Mouse (Mus musculus) telencephalon, adult 2 months (tissue): ENCODE data around the gene S1pr1.

Experiments used
- DNase-seq: peaks from one replicate; pipeline ENCODE4 v3.0.0-alpha.2; 2011; ENCODE audit warnings: low read depth, low spot score

Gene S1pr1

DNA sequence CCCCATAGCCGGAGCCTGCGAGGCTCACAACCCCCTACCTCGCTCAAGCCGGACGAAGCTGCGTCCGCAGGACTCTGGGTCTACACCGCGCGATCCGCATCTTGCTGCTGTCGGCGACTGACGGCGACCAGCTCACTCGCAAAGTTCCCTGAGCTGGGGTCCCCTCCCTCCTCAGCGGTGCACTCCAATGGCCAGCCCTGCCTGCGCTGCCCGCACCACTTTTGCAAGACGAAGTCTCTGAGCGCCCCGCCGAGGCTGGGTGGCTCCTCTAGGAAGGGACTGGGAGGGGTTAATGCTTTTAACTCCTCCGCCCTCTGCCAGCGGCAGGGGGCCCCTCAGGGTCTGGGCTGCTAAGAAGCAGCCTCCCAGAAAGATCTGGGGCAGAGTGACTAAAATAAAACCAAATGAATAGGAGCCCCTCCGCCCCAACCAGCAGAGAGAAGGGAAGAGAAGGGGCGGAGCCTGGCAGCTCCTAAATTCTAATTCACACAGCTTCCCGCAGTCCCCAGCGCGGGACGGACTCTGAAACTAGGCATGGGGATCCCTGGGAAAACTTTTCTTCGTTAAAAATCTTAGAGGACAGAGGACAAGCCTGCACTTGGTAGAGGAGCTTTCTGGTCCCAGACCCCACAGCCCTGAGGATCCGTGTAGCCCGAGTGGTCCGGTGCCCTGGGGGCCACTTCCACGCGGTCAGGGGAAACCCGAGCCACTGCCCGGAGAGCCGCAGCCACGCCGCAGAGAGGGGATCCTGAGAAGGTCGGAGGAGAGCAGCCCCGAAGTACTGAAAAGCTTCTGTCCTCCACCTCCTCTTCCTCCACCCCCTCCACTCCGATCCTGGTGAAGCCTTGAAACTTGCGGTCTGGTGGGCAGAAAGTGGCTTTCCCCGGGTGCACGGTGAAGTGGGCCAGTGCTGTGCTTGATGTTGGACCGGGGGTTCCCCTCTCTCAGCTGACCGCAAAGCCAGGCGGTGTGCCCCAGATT, at the start of gene S1pr1:
S1pr1 (minus strand) TSS at position 402 of the 981 bp plus-strand sequence.
- no peak for DNase-seq

DNA sequence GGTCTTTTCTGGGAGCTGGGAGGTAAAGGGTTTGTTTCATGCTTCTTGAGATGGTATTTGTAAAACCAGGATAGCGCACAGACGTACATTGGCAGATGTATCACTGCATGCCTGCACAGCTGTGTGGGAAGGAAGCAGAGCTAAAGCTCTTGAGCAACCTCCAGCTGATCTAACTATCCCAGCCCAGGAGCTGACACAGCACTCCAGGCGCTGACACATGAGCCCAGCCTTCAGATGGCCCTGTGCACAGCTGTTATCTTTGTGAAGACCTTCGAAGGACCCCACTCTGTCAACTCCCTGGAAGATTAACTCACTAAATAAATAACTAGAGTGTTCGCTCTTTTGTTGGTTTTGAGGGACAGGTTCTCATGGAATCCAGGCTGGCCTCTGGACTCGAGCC, 48.4 kb upstream of the S1pr1 start:
- DNase-seq: no peak

DNA sequence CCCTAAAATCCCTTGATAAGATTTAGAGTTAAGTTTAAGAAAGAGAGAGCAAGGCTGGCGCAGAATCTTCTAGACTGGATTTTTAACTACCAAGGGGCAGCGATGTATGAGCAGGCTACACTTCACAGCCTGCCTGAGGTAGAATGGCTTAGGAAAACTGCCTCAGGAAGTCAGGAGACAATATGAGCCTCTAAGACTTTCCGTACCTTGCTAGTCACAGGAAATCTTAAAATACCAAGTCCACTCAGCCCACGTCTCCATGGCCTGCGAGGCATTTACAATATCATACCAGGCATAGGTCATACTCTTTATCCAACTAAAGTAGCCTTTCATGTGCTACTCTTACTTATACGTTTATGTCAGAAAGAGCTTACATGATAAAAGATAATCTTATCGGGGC, 48.0 kb upstream of the S1pr1 start:
- DNase-seq: no peak

DNA sequence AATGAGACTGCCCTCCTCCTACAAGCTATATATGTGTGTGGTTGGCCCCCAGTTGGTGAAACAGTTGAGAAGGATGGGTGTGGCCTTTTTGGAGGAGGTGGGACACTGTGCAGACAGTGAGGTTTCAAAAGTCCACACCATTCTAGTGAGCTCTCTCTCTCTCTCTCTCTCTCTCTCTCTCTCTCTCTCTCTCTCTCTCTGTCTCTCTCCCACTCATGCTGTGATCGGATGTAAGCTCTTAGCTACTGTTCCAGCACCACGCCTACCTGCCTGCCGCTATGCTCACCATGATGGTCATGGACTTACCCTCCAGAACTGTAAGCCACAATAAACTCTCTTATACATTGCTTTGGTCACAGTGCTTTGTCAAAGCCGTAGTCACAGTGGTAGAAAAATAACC, 44.8 kb upstream of the S1pr1 start:
- no peak for DNase-seq

DNA sequence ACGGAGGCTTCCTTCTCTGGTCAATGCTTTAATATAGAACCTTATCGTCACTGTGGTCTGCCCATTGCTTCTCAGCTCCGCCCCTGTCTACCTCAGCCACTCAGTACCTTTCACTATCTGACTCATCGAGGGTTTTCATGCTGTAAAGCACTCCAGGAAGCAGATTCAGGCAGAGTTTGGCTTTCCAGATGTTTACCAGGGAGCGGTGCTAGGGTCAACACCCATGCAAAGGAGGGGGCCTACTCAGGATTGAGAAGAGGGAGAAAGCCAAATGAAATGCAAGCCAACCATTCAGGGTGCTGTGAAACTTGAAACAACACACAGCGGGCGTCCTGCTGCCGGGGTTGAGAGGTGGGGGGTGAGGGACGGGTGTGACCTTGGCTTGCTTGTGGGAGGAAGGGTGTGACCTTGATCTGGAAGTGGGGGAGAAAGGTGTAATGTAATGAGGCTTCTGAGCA, 43.6 kb upstream of the S1pr1 start:
- no peak for DNase-seq

DNA sequence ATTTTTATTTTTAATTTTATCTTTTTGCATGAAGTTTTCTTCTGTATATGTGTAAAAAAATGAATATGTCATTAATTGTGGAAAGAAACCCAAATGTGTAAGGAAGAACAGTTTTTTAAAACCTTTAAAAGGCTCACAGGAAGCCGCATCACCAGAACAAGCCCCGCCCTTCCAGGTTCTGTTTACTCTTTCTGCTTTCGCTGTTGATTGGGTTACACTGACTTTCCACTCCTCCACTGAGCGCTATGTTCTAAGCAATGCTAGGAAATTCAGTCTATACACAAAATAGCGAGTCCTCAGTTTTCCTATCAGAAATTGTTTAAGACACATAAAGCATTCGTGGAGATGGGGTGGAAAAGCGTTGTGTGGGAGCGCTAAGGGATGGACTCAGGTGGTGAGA, 39.6 kb upstream of the S1pr1 start:
- DNase-seq: no peak

DNA sequence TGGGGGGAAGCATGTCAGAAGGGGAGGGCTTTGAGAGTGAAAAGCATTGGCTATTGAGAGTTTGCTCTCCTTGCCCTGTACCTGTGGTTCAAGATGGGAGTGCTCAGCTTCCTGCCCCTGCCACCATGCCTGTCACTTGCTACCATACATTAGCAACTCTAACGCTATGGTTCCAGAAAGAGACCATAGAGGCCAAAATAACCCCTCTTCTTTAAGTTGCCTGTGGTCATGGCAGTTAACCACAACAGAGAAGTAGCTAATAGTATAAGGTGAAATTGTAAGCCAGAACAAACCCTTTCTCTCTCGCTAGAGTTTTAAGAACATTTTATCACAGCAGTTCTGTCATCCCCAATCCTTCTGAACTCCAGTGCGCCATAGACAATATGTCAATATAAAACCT, 35.5 kb upstream of the S1pr1 start:
- DNase-seq: no peak

DNA sequence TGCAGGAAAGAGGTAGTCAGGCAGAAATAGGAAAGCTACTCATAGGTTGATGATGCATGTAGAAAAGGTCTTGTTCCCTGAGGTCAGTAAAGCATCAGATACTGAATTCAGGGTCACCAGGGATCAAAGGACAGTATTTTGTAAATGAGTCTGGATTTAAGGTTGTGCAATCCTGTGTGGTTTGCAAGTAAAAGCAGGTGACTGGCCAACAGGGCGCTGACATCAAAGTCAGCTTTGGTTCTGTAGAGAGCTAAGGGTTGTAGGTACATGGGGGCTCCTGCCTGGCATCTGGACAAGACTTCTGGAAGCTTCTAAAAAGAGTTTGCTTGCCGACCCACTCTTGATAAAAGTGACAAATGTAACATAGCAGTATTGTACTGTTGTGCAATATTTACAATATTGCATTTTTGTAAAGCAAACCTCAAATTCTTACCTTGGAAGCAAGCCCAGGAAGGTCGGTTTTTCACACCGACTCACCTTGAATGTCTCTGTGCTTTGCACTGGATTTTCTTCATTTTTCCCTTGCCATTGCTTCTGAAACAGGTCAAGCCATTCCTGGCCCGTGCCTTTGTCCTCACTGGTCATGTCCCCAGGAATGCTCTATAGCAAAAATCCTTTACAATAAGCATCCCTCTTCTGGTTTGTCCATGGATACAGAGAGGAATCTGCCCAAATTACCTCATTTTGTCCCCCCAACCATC, 33.6 kb upstream of the S1pr1 start:
- DNase-seq: no peak

DNA sequence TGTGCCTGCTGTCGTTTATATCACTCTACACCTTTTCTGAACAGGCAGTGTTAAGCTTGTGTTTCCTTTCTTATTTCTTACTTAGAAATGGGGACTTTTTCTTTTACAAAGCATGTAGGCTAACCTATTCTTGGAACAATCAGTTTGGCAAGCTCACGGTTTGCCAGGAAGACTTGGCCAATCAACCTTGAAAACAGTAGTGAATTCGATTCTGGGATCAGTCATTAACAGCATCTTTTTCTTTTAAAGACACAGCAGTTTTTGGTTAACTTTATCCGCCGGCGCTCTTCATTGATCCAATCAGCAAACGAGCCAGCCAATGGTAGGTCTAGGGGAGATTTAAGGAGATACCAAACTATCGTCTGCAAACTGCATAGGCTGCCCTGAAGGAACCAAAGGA, 31.6 kb upstream of the S1pr1 start:
- DNase-seq: no peak

DNA sequence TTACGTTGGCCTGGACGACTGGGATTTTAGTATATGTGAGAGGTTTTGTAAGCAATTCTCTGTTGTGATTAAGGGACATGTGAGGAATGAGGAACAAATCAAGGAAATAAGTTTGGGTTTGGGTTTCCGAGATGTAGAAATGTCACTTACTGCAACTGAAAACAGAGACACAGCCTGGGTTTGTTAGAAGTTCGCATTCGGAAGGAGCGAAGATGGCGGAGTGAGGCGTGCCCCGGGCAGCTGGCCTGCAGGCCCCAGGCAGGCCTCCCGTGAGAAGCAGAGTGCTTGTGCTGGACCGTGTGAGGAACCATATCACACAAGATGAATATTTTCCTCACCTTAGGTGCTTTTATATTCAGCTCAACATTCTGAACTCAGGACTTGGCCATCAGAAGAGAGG, 30.2 kb upstream of the S1pr1 start:
- no peak for DNase-seq

DNA sequence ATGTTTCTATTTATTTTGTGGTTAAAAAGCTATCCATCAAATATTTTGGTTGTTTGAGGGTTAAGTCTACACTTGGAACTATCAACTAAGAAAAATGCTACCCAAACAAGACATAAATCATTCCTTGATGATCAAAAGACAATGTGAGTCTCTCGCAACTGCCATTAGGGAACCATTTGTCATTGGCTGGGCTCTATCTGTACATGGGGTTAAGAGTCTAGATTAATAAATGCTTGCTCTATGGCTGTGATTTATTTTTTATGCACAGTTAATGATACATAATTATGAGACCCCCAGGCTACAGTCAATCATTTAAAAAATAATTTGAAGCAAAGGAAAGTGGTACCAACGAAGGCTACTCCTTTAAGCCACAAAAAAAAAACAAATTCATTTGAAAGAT, 23.7 kb upstream of the S1pr1 start:
- DNase-seq: no peak

DNA sequence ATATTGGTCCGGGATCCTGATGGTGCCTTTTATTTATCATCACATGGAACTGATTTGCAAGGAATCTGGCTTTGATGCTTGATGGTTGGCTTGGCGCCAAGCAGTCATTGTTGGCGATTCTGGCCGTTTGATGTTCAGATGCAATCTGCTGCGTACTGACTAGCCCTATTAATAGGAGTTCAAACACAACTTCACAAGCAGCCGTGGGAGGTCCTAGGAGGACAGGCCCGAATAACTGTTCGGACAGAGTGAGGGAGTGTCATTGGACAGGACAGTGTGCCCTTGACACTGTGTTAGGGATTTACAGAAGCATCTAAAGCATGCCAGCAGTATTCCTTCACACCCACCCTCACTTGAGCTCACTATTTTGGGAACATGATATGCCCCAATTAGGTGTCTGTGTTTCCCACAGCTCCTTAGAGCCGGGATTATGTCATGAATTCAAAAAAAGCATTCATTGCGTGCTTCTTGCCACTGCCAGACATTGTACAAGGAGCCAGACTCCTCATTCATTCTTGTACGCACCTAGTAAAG, 23.0 kb upstream of the S1pr1 start:
- DNase-seq: peak; percentile 11

DNA sequence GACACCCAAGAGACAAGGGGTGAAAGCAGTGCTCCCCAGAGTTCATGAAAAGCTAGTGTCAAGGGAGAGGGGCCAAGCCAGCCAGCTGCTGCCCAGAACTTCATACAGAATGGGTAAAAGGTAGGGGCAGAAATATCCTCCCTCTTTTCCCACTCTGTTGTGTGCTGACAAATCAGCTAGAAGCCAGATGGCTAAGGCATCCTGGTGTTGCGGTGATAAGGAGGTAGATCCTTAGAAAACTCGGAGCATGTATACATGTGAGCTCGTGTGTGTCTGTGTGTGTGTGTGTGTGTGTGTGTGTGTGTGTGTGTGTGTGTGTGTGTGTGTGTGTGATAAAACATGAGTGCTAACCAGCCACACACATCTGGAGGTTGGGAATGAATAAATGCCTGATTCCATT, 20.7 kb upstream of the S1pr1 start:
- no peak for DNase-seq

DNA sequence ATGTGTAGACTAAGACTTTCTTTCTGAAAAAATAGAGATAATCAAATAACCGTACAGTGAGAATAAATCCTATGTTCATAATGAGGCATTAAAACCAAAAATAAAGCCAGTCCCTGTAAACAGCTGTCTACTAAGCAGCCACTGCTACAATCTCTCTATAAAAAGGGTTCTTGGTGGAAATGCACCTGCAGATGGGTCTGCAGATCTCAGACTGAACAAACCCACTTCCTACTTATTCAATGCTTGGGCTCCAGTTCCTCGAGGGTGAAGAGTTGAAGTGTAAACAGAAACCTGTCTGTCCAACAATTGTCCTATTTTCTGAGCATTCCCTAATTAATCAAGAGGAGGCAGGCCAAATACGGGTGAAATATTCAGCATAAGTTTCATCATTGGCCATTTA, 20.0 kb upstream of the S1pr1 start:
- DNase-seq: no peak

DNA sequence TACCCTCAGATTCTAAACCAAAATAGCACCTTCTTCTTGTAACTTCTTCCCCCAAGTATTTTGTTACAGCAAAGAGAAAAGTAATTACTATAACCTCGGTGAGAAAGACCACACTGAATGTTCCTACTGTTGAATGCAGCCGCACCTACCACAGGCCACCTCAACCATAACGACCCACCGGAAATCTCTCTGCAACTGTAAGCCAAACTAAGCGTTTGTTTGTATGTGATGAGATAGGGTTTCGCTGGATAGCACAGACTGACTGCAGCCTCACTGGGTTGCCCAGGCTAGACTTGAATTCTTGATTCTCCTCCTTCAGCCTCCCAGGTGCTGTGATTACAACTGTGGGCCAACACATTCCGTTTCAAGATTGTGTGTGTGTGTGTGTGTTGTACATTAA, 15.5 kb upstream of the S1pr1 start:
- DNase-seq: no peak

DNA sequence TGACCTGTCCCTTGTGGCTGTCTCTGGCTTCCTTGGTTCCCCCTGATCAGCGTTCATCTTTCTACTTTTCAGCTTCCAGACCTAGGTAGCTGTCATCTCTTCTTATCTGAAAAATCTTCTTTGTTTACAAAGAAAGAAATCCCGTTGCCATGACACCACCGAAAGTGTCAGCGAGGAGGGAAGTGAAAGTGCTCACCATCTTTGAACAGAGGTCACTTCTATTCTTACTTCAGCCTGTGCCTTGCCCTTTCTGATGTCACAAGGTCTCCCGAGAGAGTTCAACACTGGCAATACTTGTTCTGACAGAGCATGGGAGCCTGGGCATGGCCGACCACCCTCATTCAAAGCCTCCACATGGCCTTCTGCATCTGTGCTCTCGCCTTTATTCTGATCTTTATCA, 14.3 kb upstream of the S1pr1 start:
- DNase-seq: no peak

DNA sequence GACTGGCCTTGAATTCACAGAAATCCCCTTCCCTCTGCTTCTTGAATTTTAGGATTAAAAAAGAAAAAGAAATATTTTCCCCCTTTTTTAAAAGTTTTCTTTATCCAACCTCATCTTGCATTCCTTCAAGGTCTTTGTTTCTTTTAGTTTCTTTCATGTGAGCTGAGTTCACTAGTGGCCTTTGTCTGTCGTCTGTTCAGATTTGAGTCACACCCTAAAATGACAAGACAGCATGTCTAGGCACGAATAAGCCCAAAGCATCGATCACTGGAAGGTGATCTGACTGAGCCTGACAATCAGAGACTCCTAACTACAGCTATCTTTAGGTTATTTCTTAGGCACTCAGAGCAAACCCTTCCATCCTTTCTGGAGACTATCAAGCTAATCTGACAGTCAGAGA, 13.3 kb upstream of the S1pr1 start:
- DNase-seq: no peak

DNA sequence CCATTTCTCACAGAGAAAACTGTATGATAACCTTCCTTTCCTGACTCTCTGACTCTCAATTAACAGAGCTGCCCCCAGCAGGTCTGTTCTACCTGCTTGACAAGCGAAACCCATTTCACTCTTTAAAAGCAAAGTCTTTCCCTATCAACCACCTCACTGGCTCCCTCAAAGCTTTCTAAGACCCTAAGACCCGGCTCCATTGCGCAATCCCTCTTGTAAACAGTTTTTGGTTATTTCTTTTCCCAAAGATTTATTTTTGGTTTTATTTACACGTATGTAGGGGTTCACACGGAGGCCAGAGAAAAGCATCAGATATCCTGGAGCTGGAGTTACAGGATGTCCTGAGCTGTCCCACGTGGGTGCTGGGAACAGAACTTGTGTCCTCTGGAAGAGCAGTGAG, 4.0 kb upstream of the S1pr1 start:
- no peak for DNase-seq

DNA sequence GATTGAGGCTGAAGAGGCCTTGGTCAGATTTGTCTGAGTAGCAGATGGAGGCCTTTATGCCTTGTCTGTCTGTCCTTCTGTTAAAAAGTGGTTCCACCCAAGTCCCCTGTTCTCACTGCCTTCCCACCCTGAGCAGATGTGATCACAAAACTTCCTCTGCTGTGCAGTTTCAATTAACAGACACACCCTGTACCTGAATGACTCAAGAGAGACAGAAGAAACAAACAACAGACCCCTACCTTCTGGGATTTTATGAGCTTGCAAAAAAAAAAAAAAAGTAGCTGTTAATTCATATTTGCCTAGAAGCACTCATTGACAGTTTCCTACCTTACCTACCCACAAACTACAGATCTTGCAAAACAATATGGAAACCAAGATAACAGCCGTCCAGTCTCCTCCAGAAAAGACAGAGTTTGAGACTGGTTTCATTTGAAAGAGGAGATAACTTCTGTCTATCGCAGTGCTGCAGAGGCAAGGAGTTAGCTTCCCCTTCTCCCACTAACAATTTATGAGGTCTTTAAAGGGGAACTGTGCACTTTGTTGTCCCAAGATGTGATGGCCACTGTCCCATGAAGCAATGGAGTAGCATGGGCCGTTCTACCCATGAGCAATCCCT, 1.1 kb upstream of the S1pr1 start:
- DNase-seq: no peak

DNA sequence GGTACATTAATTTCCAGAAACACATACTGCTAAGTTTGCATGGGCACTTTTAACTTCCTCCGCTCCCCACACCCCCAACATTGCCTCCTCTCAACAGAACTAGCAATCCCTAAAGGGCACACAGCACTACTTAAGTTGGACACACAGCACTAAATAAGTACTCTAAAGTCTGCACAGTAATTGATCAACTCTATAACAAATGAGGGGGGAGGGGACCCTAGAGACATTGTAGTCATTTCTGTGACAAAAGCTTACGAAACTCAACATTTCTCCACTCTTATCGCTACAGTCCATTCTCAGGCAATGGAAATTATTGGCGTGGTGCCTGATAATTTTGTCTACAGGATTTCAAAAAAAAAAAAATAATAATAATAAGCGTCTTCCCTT, 830 bp downstream of the S1pr1 start:
- no peak for DNase-seq

DNA sequence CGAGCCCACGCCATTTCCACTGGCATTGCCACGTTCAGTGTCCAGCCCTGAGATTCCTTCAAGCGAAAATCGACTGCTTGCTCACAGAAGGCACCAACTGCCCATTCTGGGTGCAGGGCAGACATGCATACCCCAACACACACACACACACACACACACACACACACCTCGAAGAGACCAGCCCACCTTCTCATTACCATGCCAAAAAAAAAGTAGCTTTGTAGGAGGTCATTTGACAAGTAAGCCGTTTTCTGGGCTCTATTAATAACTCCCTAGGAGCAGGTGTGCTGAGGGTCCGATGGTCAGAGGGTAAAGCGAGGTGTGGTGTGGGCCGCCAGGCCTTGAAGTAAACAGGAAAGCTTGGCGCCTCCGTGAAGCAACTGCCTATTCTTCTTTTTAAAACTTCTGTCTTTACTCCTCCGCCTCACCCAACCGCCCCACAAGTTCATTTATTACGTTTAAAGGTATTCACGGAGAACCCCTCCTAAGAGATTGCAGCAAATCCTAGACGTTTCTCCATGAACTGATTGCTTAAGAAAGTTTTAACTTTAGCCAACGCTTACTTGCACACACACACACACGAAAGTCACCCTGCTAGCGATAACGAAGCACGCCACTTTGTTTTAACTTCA, 1.3 kb downstream of the S1pr1 start:
- DNase-seq: no peak

DNA sequence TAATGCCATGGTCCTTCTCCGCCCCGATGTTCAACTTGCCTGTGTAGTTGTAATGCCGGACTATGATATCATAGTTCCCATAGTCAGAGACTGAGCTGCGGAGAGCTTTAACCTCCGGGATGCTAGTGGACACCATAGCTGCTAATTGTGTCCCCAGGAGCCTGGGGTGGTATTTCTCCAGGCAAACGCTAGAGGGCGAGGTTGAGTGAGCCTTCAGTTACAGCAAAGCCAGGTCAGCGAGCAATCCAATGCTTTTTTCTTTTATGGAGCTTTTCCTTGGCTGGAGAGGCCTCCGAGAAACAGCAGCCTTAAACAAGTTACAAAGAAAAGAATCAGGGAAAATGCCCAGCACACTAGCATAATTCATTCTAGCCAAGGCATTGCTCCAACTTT, 2.1 kb downstream of the S1pr1 start:
- peak; percentile 18 for DNase-seq
